Mouse (Mus musculus) thymus, postnatal 4 days (tissue): ENCODE measurements around the gene Cdhr3.

ENCODE experiments used
- DNase-seq: peaks from one replicate; pipeline ENCODE4 v3.0.0; 2021

Cdhr3 gene

DNA sequence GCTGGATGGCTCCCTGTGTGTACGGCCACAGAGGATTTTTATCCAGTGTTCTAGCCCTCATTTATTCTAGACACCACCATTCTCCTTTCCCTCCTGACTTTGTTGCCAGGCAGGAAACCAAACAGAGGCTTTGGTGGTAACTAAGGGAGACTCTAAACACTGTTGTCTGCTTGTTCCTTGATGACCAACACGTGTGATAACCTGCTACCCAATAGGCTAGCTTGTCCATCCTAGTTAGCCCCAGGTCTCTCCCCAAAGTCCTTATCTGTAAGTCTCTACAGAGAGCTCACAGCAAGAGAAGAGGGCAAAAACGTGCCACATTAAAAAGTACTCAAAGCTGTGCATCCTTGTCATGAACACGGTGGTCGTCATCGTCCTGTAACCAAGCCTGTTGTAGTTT is at the start of gene Cdhr3:
TSS of gene Cdhr3 (minus strand) at position 101 of the 400 bp plus-strand sequence.
- no peak for DNase-seq

DNA sequence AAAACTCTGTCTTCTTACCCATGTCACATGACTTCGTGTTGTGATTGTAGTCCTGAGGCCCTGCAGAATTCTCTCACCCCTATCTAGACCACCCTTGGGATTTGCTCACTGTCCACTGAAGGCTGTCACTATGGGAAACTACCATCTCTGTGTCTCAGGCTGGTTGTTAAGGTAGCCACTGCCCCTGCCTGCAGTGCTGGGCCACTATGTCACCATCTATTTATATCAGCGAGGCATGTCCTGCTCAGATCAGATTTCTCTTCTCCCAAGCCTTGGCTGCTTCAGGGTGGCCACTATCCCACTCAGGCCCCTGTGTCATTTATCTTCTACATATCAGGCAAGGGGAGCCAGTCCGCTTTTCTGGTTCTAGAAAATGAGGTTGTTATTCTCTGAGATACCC is 46.4 kb upstream of the Cdhr3 start:
- no peak for DNase-seq

DNA sequence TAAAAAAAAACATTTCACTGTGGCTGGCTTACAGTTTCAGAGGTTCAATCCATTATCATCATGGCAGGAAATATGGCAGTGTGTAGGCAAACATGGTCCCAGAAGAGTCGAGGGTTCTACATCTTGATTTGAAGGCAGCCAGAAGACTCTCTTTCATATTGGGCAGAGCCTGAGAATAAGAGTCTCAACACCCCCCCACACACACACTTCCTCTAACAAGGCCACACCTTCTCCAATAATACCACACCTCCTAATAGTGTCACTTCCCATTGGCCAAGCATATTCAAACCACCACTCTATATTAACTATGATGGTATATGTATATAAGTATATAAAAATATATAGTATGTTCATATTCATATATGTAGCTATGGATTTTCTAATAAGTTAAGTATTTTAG is 45.2 kb upstream of the Cdhr3 start:
- DNase-seq, result no peak

DNA sequence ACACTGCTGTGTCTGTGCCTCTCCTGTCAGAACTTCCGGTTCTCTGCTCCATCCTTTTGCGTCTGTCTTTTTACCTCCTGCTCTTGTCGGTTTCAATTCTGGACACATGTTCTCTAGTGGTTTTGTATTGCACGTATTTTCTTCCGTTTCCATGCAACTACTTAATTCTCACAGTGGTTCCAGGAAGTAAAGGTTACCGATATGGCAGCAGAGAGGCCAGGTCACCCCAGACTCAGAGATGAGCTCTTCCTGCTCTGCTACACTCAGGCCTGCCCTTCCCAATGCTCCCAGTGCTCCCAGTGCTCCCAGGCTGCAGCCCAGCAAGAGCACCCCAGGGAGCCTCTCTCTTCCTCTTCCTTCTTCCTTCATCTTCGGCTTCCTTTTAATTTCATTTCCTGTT is 39.1 kb upstream of the Cdhr3 start:
- no peak for DNase-seq

DNA sequence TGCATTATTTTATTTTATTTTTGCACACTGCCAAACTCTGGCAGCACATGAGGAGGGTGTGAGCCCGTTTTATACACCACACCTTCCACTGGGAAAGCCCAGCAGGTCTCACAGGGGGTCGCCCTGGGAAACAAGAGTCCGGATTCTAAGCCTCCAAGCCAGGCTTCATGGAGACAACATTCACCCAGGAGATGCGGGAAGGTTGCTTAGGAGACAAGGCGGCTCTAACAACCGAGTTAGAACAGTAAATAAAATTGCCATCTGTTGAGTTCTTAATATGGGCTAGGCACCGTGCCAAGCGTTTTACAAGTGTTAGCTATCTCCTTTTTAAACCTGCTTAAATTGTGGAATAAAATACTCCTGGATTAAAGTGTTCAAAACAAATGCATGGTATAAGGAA is 37.7 kb upstream of the Cdhr3 start:
- no peak for DNase-seq

DNA sequence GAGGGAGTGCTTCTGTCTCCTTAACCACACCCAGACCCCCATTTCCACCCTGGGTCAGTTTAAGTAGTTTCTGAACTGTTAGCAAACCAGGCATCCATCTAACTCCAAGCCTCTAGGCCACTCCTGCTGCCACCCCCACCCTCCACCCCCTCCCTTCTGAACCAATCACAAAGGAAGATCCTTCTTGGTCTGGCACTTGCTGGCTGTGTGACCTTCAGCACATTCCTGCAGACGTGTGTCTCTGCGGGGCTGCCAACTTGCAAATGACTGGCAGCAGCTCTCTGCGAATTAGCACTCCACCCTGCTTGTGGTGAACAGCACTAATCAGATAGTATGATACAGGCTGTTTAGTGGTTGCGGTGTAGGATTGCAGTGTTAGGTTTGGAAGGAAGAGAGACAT is 36.7 kb upstream of the Cdhr3 start:
- no peak for DNase-seq

DNA sequence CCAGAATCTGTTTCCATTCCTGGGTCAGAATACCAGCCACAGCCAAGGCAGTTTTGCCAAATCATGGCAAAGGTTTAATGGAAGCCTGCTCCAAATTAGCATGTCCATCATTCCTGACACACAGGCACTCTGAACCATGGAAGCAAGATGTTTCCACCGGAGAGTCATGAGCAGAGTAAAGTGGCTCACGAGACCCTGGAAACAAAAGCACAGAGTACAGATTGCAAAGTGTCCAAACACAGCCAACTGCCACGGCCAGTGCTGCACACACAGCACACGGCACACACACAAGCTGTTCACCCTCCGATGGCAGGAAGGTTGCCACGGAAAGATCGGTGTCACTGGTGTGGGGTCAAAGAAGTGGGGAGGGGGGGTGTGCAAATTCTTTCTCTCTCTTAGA is 36.0 kb upstream of the Cdhr3 start:
- DNase-seq, result no peak

DNA sequence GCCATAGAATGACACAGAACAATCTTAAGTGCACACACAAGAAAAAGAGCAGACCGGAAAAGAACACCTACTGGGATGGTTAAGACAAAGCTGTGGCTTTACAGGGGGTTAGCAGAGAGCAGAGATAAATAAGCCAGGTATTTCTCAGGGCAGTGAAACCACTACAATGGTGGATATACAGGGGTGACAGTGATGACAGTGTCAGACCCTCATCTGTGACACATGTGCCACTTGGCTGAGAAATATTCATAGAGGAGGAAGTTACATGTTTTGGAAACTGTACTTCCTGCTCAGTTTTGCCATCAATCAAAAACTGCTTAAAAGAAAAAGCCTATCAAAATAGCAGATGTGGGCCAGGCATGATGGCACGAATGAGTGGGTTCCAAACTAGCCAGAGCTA is 35.4 kb upstream of the Cdhr3 start:
- DNase-seq, result no peak

DNA sequence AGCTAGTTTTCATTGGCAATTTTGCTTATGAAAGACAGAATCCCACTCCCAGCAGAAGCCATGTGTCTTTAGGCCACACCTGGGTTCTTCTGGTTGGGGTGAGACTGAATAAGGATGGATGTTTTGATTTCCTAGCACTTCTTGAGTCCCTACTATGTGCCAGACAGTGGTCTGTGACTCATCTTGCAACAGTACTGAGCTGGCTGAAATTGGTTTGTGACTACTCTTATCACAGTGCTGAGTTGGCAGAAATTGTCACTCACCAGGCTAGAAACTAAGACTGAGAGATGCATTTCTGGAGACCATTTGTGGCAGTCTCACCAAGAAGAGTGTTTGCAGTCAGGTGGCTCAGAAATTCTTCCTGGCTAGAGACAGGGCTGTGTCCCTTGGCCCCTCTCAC is 33.6 kb upstream of the Cdhr3 start:
- DNase-seq, result no peak

DNA sequence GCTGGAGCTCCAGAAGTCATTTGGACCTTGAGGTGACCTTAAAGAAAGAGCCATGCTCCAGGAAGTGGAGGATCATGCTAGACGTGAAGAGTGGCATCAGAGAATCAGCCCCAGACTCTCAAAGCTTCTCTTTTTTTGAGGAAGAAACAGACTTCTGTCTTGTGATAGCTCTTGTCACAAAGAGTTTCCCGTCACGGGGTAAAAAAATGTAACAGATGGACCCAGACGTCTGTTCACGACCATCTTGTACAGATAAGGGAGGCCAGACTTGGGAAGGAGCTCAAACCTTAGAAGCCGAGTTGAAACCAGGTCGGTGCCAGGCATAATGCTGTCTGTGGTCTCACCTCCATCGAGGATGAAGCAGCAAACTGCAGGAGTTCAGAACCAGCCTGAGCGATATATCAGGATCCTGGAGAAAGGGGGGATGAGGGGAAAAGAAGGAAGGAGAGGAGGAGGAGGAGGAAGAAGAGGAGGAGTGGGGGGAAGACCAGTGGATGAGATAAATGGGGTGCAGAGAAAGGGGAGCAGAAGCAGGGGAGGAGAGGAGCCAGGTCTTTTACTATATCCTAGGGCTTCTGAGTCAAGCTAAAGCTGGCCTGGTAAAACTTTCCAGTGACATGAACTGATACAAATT is 33.0 kb upstream of the Cdhr3 start:
- no peak for DNase-seq

DNA sequence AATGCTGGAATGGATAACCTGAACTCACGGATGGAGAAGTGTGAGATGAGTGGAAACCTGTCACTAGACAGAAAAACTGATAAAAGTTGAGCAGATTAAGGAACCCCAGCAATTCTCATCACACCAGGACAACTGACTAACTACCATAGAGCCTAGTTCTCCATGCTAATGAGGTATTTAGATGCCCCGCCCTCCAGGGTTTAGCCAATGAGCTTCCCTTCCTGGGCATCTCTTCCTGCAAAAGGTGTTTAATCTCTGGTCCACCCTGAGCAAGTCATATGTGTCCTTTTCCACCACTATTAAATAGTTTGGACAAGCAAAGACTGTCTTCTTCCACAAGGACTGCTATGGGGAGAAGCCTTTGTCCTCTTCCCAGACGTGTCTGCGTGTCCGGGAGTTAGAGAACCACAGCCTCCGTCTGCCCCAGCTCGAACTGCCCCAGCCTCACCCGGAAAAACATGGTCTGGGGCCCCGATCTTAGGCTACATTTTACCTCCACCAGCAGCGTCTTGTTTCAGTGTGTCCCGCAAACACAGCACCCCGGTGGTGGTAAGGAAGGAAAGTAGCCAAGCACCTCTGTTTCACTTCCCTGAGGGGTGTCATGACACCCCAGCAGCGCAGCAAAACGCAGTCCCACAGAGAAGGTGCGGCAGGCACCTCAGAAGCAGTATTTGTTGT is 26.1 kb upstream of the Cdhr3 start:
- peak; percentile 58 for DNase-seq

DNA sequence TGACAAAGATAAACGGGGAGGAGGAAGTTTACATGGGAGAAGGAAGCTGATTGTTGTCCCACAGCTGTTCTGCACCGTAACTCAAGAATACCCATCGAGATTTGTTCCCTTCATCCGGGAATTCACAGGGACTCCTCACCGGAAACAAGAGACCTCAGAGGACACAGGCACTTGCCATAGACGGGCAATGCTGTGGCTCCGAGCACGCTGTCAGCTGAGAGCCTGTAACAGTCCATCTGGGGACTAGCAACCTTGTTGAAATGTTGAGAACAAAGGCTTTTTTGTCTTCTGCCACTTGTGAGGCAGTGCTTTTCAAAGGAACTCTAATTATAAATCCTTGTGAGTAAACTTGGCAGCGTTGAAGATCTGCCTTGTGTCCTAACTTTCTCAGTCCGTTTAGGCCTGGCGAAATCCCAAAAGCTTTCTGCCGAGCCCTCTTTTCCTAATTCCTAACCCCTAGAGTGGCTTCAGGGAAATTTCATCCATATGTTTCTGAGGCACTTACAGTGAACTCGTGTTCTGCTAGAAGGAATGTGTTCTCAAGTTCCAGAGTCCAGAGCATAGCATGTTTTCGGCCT is 18.3 kb upstream of the Cdhr3 start:
- DNase-seq, result peak; percentile 21

DNA sequence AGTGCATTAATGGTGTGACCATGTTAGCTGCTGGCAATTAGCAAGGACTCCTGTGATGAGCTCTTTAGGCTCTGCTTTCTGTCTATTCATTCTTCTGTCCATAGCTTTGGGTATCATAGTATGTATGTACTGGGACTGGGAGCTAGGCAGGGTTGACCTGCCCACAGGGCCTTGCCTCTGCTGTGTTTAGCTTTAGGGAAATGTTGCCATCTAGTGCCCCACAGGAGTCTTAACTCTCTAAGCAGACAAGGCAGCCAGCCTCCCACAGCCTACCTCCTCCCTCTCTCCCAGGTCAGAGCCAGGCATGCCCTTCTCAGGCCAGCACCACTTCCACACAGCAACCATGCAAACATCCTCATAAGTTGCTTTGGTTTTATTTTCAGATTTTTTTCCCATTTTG is 16.9 kb upstream of the Cdhr3 start:
- DNase-seq, result no peak

DNA sequence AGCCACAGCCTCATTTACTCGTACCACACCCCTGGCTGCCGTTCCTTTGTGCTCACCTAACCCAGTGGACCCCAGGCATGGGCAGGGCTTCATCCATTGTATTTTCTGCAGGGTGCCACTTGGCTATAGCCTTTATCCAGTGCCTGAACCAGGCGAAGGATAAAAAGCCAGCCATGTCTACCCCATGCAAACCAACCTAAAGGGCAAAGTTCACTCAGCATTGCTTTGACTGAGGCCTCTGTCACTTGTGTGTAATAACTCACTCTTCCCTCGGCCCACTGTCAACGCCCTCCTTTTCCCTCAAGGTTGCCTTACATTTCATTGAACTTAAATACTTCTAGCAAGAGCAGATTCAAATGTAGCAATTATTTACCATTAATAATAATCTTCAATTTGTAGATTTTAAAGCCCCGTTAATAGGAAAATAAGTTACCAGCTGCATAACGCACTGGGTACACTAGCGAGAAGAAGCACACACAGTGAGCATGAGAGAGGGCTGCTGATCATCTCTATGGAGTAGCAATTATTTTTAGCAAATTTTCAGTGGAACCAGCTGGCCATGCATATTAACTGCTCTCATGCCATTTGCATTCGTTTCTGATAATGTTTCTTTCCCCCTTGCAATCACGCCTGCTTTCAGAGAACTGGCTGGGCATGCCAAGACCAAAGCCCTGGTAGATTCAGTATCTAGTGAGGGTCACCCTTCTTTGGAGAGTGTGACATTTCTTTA is 13.9 kb upstream of the Cdhr3 start:
- DNase-seq, result no peak

DNA sequence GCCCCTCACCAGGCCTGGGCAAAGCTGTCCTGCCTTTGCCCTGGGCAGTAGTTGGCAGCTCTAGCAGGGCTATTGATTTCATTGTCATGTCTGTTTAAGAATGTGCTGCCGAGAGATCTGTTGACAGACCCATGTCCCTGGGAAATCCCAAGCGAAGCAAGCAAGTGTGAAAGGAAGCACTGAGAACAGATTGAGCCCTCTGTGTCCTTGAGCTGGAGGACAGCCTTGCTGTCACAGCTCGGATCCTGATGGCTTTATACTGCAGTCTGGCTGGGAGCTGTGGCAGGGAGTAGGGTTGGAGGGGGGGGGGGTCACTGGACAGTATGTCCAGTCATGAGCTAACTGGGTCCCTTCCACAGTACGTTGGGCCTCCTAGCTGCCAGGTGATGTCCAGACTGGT is 13.0 kb upstream of the Cdhr3 start:
- DNase-seq, result no peak

DNA sequence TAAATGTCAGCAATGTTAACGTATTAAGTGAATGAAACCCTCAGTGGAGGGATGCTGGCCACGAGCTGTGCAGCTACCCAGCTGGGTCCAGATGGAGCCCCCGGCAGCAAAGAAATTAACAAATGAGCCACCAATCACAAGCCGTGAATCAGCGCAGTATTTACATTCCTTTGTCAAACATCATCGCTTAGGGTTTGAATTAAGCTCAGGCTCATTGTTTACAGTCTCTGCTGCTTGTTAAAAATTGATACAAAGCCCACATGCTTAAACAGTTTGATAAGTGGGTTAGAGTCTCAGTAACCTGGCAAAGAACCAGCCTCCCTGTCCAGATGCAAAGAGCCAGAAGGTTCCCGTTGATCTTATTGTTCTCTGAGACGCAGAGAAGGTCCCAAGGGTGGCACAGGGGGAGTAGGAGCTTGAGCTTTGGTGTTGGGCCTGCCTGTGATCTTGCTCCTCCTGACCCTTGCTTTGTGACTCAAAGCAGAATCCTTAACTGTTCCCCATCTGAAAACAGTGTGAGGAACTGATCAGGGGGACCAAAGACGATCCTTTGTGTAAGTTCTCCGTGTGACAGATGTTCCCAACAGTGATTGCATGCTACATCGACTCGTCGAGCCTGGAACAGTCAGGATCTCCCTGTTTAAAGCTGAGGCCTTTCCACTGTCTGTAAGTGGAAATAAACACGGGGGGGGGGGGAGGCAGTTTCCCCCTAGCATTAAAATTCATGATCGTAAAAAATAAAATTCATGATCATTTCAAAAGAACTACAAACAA is 9.9 kb upstream of the Cdhr3 start:
- DNase-seq, result no peak

DNA sequence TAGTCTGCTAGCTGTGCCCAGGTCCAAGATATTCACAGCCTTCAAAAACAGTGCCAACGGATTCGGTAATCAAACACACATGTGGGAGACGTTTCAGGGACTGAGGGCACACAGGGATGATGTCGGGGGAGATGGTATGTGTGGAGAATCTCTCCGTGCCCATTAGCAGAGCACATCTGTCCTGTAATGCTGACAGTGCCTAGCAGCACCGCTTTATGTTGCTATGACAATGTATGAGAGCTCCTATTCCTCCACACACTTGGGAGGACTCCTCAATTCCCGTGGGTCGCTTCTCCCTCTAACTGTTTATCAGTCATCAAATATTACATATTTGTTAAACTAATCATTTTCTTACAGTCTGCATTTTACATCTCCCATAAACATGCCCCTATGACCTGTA is 9.0 kb upstream of the Cdhr3 start:
- DNase-seq, result no peak

DNA sequence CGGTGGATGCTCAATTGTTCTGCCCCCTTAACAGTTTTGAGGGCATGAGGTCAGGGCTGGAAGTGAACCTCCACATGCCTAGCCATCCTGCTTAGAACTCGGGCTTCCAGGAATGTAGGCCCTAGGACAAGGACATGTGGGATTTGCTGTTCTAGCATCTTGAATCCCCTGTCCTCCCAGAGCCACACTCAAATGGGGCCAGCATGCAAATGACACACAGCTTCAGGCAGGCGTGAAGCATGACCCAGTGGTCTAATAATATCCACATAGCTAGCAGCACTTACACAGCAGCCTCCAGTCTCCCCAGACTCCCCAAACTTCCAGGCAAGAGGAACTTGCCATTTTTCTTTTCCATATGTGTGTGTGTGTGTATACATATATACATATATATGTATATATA is 3.3 kb upstream of the Cdhr3 start:
- no peak for DNase-seq

DNA sequence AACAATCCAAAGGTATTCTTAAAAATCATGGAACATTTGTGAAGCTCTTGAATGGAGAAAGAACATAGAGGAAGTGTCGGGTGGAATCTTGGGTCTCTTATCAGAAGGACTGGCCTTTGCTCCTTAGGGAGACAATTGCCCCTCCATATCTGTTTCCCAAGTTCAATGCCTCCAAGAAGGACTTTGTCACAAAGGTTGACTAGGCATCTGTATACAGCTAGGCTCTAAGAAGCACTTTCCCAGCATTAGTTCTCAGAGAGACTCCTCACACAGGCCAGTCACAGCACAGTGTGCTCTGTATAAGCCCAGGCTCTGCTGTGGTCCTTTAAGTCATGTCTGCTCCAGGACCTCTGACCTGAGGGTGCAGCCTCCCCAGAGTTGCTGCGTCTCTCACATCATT is 479 bp downstream of the Cdhr3 start:
- DNase-seq, result no peak

DNA sequence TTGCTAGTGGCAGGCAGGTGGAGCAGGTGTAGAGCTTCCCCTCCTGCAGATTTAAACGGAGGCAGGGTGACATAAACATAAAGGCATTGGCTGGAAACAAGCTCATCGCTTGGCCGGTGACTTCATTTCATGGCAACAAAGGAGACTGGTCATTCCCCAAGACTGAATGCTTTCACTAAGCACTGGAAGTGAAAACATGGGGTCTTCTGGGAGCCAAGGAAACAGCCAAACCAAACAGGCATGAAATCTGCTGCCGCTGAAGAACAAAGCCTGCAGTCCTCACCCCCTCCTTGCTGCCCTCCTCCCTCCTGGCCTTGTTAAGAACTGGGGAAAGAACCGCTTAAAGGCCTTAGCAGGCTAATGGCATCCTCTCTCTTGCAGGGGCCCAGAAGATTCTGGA is 6.5 kb downstream of the Cdhr3 start:
- DNase-seq, result no peak

DNA sequence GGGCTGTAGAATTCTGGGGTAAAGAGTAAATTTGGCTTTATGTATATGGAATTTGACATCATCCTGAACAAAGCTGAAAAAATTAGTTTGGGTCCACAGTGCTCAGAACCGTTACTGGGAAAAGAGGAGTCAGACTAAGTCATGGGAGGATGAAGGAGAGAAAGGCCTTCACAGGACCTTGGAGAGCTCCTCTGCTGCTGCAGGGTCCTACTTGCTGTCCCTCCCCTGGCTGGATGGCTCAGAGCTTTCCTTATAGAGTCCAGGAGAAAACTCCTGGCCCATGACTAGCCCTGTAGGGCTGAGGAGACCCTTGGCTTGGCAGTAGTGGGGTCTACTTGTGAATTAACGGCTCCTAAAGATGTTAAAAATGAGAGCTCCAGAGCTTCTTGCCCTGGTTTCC is 8.0 kb downstream of the Cdhr3 start:
- peak; percentile 25 for DNase-seq

DNA sequence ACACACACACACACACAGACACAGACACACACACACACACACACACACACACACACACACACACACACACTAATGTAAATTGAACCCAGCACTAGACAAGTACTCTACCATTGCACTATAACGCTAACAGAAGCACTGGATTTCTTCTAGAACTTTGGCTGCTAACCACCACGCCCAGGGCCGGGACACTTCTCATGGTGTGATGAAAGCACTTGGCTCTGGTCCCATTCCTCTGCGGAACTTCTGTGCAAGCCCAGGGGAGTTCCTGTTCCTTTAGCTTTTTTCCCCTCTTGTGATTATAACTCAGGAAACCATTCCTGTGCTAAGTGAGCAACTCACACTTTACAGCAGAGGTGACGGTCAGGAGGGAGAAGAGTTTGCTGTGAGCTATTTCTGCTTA is 9.3 kb downstream of the Cdhr3 start:
- DNase-seq, result no peak

DNA sequence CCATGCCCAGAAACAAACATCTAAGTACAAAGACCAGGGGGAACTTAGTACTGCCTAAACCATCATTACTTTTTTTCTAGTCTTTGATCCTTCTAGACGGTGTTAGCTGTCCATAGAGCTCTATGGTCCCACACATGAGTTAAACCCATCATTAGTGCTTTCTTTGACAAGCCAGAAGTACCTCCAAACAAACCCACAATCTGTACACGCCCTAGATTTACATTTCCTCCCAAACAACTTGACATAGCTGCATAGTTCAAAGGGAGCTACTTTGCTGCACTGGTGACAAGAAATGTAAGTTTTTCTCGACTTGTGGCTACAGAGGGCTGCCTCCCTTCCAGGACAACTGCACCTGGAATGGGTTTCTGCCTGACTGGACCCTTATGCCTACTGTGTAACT is 16.4 kb downstream of the Cdhr3 start:
- DNase-seq, result no peak
